Mouse (Mus musculus): ENCODE data around the gene Nrf1.

The Nrf1 gene

DNA sequence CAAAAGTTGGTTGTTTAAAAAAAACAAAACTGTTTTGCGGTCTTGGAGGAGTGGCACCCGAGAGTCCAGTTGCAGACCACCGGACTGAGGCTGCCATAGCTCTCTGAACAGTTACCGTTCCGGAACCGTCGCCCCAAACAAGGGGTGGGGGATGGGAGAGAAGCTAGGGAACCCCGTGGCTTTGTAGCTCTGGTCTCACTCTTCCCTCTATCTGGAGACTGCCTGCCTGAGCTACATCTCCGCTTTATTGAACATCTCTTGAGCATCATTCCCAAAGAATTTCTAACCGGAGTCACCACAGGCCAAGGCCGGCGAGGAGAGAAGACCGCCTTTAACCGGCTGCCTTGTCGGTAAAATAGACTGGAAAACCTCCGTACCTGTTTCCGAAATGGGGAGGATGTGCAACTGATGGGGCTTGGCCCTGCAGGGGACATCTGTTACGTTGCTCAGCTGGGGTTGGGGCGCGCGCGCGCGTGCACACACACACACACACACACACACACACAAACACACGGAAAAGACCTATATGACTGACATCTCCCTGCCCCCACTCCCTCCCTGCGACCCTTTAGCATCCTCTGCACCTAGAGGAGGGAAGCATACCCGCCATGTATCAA is 130.3 kb downstream of the Nrf1 start:
- no peak for DNase-seq

GRCm38 (mm10) chr6:30179046-30179445 is 131.3 kb downstream of the Nrf1 start:
- DNase-seq = no peak

- DNase-seq = no peak
Observed at GRCm38 (mm10) chr6:30180321-30180720, 132.5 kb downstream of the Nrf1 start.

DNA sequence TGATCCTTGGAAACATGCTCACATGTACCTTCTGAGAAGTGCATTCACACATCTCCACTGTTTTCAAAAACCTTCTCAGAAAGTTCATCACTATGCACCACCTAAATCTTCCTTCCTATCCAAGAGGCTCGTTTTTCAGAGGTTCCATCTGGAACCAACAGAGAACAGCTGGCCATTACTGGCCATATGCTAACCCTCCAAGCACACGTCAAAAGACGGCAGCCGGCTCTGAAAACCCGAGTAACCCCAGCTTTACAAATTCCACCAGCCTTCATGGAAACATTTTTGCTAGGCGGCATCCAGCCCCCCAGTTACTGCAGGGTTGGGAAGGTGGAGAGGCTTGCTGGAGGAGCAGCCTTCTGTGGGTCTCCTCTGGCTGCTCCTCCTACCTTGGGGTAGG is 134.2 kb downstream of the Nrf1 start:
- DNase-seq = no peak

- no peak for DNase-seq
Observed at GRCm38 (mm10) chr6:30183624-30184023, 135.8 kb downstream of the Nrf1 start.

GRCm38 (mm10) chr6:30195656-30196055 is 147.9 kb downstream of the Nrf1 start:
- no peak for DNase-seq

DNA sequence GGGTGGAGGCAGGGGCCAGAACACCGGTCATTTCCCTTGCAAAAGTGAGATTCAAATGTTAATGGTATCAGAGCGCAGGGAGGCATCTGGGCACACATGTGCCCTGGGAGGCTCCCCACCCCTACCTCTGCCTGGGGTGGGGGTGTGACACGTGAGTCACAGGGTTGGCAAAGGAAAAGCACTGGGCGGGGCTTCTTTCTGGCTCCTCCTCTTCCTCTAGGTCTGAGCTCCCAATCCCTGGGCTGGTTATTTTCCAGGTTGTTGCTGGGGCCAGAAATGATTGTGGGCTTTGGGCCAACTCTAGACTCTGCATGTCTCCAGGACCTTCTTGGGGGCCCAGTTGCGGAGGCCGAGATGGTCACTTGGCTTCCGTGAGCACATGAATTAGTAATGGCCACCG is 148.4 kb downstream of the Nrf1 start:
- no peak for DNase-seq
